Mouse (Mus musculus): ENCODE measurements at regions not wholly inside any gene's neighbourhood (a gene's known extent, or its start where the extent isn't known, plus 50 kb on each side); places are given as distances from the start of the nearest gene placed in this dataset.

GRCm38 (mm10) chr6:135520868-135521267, 158.5 kb downstream of the Emp1 start:
- TF ChIP-seq CTCF (IDR thresholded peaks at IDR 0.05; ENCODE audit: control insufficient read depth, insufficient read depth, insufficient replicate concordance, low read depth, low read length) (no peak), POLR2A (IDR thresholded peaks at IDR 0.05; ENCODE audit: control insufficient read depth, low read depth, low read length) (no peak)
- no peak overlapping the region for H3K4me3 ChIP-seq (ENCODE audit: control insufficient read depth, low read depth, low read length)

GRCm38 (mm10) chr6:135524886-135525285, 162.5 kb downstream of the Emp1 start:
- Histone ChIP-seq H3K27me3 (ENCODE audit: control insufficient read depth, insufficient read depth, low read length) (no peaks in the 10 kb centered on the region), H3K4me1 (ENCODE audit: control insufficient read depth, insufficient read depth, low read length) (peaks cover 9% of the 10 kb centered on the region), H3K27ac (ENCODE audit: control insufficient read depth, insufficient read depth, low read depth, low read length) (no peak overlapping the region), H3K4me3 (ENCODE audit: control insufficient read depth, low read depth, low read length) (no peak overlapping the region), H3K36me3 (ENCODE audit: control insufficient read depth, insufficient read depth, low read length) (no peaks in the 10 kb centered on the region)
- TF ChIP-seq POLR2A (IDR thresholded peaks at IDR 0.05; ENCODE audit: control insufficient read depth, low read depth, low read length) = no peak
- TF ChIP-seq CTCF (IDR thresholded peaks at IDR 0.05; ENCODE audit: control insufficient read depth, insufficient read depth, insufficient replicate concordance, low read depth, low read length) = no peak

More at GRCm38 (mm10) chr6:135520868-135521267, 158.5 kb downstream of the Emp1 start:
- Histone ChIP-seq H3K36me3 (ENCODE audit: control insufficient read depth, insufficient read depth, low read length) (no peaks in the 10 kb centered on the region), H3K27ac (ENCODE audit: control insufficient read depth, insufficient read depth, low read depth, low read length) (no peak overlapping the region), H3K27me3 (ENCODE audit: control insufficient read depth, insufficient read depth, low read length) (no peaks in the 10 kb centered on the region), H3K4me1 (ENCODE audit: control insufficient read depth, insufficient read depth, low read length) (no peaks in the 10 kb centered on the region)

DNA sequence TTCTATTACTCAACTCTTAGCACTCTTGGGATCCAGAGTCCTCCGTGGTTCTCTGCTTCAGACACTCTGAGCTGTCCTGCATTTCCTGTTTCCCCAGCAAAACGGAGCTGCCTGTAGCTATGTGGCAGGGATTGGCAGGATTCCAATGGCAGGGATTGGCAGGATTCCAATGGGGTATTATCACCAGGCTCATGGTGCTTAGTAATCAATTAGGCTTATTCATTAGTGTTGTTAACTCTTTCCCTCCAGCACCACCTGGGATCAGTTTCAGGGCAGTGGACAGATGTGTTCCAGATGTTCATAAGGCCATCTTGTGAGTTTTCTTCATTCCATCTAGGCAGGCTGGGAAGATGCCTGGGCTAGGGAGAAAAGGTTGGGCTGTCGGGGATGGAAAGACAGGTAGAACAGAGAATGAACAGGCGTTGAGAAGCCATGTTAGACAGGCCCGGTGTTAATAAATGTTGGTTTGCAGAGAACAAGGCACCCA, 163.5 kb downstream of the Emp1 start:
- no peak overlapping the region for H3K4me3 ChIP-seq (ENCODE audit: control insufficient read depth, low read depth, low read length)
- no peak overlapping the region for H3K27ac ChIP-seq (ENCODE audit: control insufficient read depth, insufficient read depth, low read depth, low read length)
- no peaks in the 10 kb centered on the region for H3K27me3 ChIP-seq (ENCODE audit: control insufficient read depth, insufficient read depth, low read length)
- TF ChIP-seq POLR2A (IDR thresholded peaks at IDR 0.05; ENCODE audit: control insufficient read depth, low read depth, low read length) (no peak), CTCF (IDR thresholded peaks at IDR 0.05; ENCODE audit: control insufficient read depth, insufficient read depth, insufficient replicate concordance, low read depth, low read length) (no peak)
- peaks cover 9% of the 10 kb centered on the region for H3K4me1 ChIP-seq (ENCODE audit: control insufficient read depth, insufficient read depth, low read length)
- H3K36me3 ChIP-seq (ENCODE audit: control insufficient read depth, insufficient read depth, low read length) = no peaks in the 10 kb centered on the region

DNA sequence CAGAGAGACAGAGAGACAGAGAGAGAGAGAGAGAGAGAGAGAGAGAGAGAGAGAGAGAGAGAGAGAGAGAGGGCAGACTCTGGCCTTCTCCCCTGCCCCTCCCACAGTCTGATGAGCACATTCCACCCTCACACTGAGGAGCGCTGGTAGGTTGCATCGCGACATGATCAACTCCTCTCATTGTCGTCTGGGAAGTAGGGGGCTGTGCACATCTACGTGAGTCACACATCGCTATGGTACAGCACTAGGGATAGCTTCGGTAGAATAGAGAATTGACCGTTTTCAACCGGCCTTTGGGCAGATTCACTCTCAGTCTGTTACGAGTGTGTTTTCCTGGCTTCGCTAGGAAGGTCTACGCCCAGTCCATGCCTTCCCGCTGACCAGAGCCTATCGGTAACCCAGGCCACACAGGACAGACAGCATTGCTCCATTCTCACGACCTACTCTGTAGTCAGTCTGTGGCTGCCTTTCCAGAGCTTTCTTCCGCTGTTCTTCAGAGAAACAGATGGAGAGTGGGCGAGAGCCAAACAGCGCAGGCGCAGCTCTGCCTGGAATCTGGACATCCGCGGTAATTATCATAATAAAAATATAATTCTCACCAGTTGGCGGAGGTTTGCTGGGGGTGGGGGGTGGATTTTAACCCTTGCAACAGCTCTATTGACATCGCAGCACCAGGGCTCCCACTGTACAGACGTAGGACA, 164.3 kb downstream of the Emp1 start:
- Histone ChIP-seq H3K27me3 (ENCODE audit: control insufficient read depth, insufficient read depth, low read length) (no peaks in the 10 kb centered on the region), H3K36me3 (ENCODE audit: control insufficient read depth, insufficient read depth, low read length) (no peaks in the 10 kb centered on the region), H3K4me1 (ENCODE audit: control insufficient read depth, insufficient read depth, low read length) (peaks cover 9% of the 10 kb centered on the region), H3K27ac (ENCODE audit: control insufficient read depth, insufficient read depth, low read depth, low read length) (no peak overlapping the region), H3K4me3 (ENCODE audit: control insufficient read depth, low read depth, low read length) (peak overlapping the region; percentile 83)
- TF ChIP-seq POLR2A (IDR thresholded peaks at IDR 0.05; ENCODE audit: control insufficient read depth, low read depth, low read length) = no peak
- TF ChIP-seq CTCF (IDR thresholded peaks at IDR 0.05; ENCODE audit: control insufficient read depth, insufficient read depth, insufficient replicate concordance, low read depth, low read length) = no peak

- no peaks in the 10 kb centered on the region for H3K27me3 ChIP-seq (ENCODE audit: control insufficient read depth, insufficient read depth, low read length)
- H3K4me1 ChIP-seq (ENCODE audit: control insufficient read depth, insufficient read depth, low read length) = peaks cover 9% of the 10 kb centered on the region
- H3K36me3 ChIP-seq (ENCODE audit: control insufficient read depth, insufficient read depth, low read length) = no peaks in the 10 kb centered on the region
- TF ChIP-seq POLR2A (IDR thresholded peaks at IDR 0.05; ENCODE audit: control insufficient read depth, low read depth, low read length) (no peak), CTCF (IDR thresholded peaks at IDR 0.05; ENCODE audit: control insufficient read depth, insufficient read depth, insufficient replicate concordance, low read depth, low read length) (no peak)
- no peak overlapping the region for H3K4me3 ChIP-seq (ENCODE audit: control insufficient read depth, low read depth, low read length)
- no peak overlapping the region for H3K27ac ChIP-seq (ENCODE audit: control insufficient read depth, insufficient read depth, low read depth, low read length)
Observed at GRCm38 (mm10) chr6:135527879-135528278, 165.5 kb downstream of the Emp1 start.

DNA sequence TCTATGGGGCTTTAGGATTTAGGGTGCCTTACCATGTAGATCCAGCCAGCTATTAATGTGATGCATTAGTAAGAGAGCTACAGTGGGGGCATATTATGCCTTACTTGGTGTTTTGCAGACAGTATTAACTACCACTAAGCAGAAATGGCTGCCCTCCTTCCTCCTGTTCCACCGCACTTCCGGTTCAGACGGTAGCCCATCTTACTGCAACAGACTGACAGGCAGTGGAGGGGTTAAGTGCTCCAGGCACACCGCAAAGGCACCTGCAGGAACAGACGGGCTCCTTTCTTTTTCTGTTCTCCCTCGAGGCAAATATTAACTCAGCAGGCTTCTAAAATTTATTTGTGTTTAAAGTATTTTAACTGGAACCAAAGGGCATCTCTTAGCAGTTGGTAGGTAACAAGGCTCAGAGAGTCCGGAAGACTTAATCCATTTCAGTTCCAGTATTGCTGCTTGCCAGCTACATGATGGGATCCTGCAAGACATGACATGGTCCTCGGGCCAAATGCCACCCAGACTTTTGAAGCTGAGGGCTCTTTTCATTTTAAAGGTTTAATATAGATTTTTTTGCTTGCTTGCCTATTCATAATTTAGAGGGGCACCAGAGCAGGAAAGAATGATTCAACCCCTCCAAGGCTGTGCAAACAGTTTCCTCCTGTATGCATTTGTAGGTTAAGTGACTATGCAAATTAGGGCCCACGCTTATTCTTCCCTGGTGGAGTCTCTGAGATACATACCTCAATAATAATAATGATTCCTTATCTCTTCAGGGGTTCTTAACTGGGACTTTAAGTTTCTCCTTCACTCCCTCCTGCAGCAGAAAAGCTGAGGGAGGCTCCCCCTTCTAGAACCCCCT, 177.7 kb downstream of the Emp1 start:
- no peaks in the 10 kb centered on the region for H3K36me3 ChIP-seq (ENCODE audit: control insufficient read depth, insufficient read depth, low read length)
- TF ChIP-seq CTCF (IDR thresholded peaks at IDR 0.05; ENCODE audit: control insufficient read depth, insufficient read depth, insufficient replicate concordance, low read depth, low read length) (no peak), POLR2A (IDR thresholded peaks at IDR 0.05; ENCODE audit: control insufficient read depth, low read depth, low read length) (no peak)
- H3K4me3 ChIP-seq (ENCODE audit: control insufficient read depth, low read depth, low read length) = no peak overlapping the region
- no peaks in the 10 kb centered on the region; the same call in 1 of the 2 replicates for H3K4me1 ChIP-seq (ENCODE audit: control insufficient read depth, insufficient read depth, low read length)
- no peak overlapping the region for H3K27ac ChIP-seq (ENCODE audit: control insufficient read depth, insufficient read depth, low read depth, low read length)
- no peaks in the 10 kb centered on the region for H3K27me3 ChIP-seq (ENCODE audit: control insufficient read depth, insufficient read depth, low read length)

- H3K27ac ChIP-seq (ENCODE audit: control insufficient read depth, insufficient read depth, low read depth, low read length) = no peak overlapping the region
- H3K4me3 ChIP-seq (ENCODE audit: control insufficient read depth, low read depth, low read length) = no peak overlapping the region
- no peaks in the 10 kb centered on the region for H3K36me3 ChIP-seq (ENCODE audit: control insufficient read depth, insufficient read depth, low read length)
- TF ChIP-seq CTCF (IDR thresholded peaks at IDR 0.05; ENCODE audit: control insufficient read depth, insufficient read depth, insufficient replicate concordance, low read depth, low read length) (no peak), POLR2A (IDR thresholded peaks at IDR 0.05; ENCODE audit: control insufficient read depth, low read depth, low read length) (no peak)
- H3K4me1 ChIP-seq (ENCODE audit: control insufficient read depth, insufficient read depth, low read length) = no peaks in the 10 kb centered on the region; the same call in 1 of the 2 replicates
- no peaks in the 10 kb centered on the region for H3K27me3 ChIP-seq (ENCODE audit: control insufficient read depth, insufficient read depth, low read length)
Observed at GRCm38 (mm10) chr6:135541566-135541965, 179.2 kb downstream of the Emp1 start.
